Mouse (Mus musculus) hindbrain, embryonic 16.5 days (tissue): ENCODE results near the gene Gm9999. TPM values are rescaled to one million over a fixed set of nuclear protein-coding genes. Genes with fewer than 3 reads are reported as not detected.

Source experiments
- ATAC-seq: fragments of 200-750 bp; cut with Nextera tagmentation; 2 replicates; pipeline ENCODE4 v1.8.0; 2017; ENCODE audit warnings: moderate TSS enrichment, moderate library complexity
- H3K27ac ChIP-seq: fragments of 300-500 bp; sonication (generic); 2 replicates; pipeline ENCODE4 v1.5.1; 2014; ENCODE audit warnings: low read depth, mild to moderate bottlenecking, control low read depth, low read length, moderate library complexity
- H3K27me3 ChIP-seq: fragments of 300-500 bp; sonication (generic); replicated peaks from 2 replicates; pipeline ENCODE4 v1.6.1; 2014; ENCODE audit warnings: low read length; ENCODE audit not compliant: control insufficient read depth, insufficient read depth
- H3K36me3 ChIP-seq: fragments of 300-500 bp; sonication (generic); 2 replicates; pipeline ENCODE4 v1.6.1; 2014; ENCODE audit warnings: mild to moderate bottlenecking, low read length, moderate library complexity, mixed read lengths; ENCODE audit not compliant: control insufficient read depth, insufficient read depth
- H3K4me1 ChIP-seq: fragments of 300-500 bp; sonication (generic); 2 replicates; pipeline ENCODE4 v1.6.1; 2014; ENCODE audit warnings: low read depth, low read length; ENCODE audit not compliant: control insufficient read depth, insufficient read depth
- H3K4me2 ChIP-seq: fragments of 300-500 bp; sonication (generic); 2 replicates; pipeline ENCODE4 v1.6.1; 2014; ENCODE audit warnings: mild to moderate bottlenecking, low read length, control low read depth, moderate library complexity
- H3K4me3 ChIP-seq: fragments of 300-500 bp; sonication (generic); 2 replicates; pipeline ENCODE4 v1.5.1; 2014; ENCODE audit warnings: mild to moderate bottlenecking, low read length, control low read depth, moderate library complexity
- H3K9ac ChIP-seq: fragments of 300-500 bp; sonication (generic); 2 replicates; pipeline ENCODE4 v1.6.1; 2014; ENCODE audit warnings: low read depth, mild to moderate bottlenecking, control low read depth, low read length, moderate library complexity
- H3K9me3 ChIP-seq: fragments of 300-500 bp; sonication (generic); 2 replicates; pipeline ENCODE4 v1.6.1; 2014; ENCODE audit warnings: mild to moderate bottlenecking, low read length, moderate library complexity; ENCODE audit not compliant: control insufficient read depth
- WGBS: fragments of 180-500 bp; shearing (Covaris S2); extraction: QIAGEN DNeasy Blood & Tissue Kit; methylation state at CpG from one replicate; pipeline ENCODE4 v1.1.7; 2014; 5-methylcytosine and 5-hydroxymethylcytosine counted together
- polyA plus RNA-seq: library from polyadenylated mRNA; unstranded; fragments of >200 nt; fragmentation: Nextera tagmentation; extraction: Ambion mirVana; gene quantifications from 2 replicates; pipeline ENCODE4 v1.2.1, GENCODE M21; 2015

Gene Gm9999
- polyA plus RNA-seq, 1 experiment from 2014 or later, result not detected

GRCm38 (mm10) chr7:46997008-46997407 lies 13.6 kb downstream of the Gm9999 start:
- no peak for ATAC-seq
- no peak overlapping the region for H3K9ac ChIP-seq
- H3K27ac ChIP-seq, result no peak overlapping the region
- no peaks in the 10 kb centered on the region for H3K27me3 ChIP-seq
- 93% methylated on average over 4 of the region's 4 CpGs for WGBS
- H3K9me3 ChIP-seq, result no peaks in the 10 kb centered on the region
- peaks cover 33% of the 10 kb centered on the region for H3K36me3 ChIP-seq
- no peak overlapping the region for H3K4me2 ChIP-seq
- H3K4me3 ChIP-seq, result no peak overlapping the region
- no peaks in the 10 kb centered on the region; the same call in none of the 2 replicates for H3K4me1 ChIP-seq

- Histone ChIP-seq H3K4me1 (peaks cover 3% of the 10 kb centered on the region), H3K9ac (no peak overlapping the region), H3K9me3 (no peaks in the 10 kb centered on the region), H3K27me3 (no peaks in the 10 kb centered on the region), H3K27ac (no peak overlapping the region), H3K4me3 (no peak overlapping the region), H3K36me3 (peaks cover 30% of the 10 kb centered on the region), H3K4me2 (no peak overlapping the region)
- ATAC-seq, result peak; percentile 48; the same call in 1 of the 2 replicates
- 75% methylated on average over 21 of the region's 21 CpGs for WGBS
Observed at GRCm38 (mm10) chr7:46997644-46998395, 14.4 kb downstream of the Gm9999 start.

- peaks cover 6% of the 10 kb centered on the region for H3K4me1 ChIP-seq
- H3K9ac ChIP-seq, result no peak overlapping the region
- ATAC-seq, result no peak
- peaks cover 26% of the 10 kb centered on the region for H3K36me3 ChIP-seq
- no peak overlapping the region for H3K4me3 ChIP-seq
- H3K27ac ChIP-seq, result no peak overlapping the region
- 87% methylated on average over 2 of the region's 2 CpGs for WGBS
- no peaks in the 10 kb centered on the region for H3K9me3 ChIP-seq
- H3K4me2 ChIP-seq, result no peak overlapping the region
- no peaks in the 10 kb centered on the region for H3K27me3 ChIP-seq
Observed at GRCm38 (mm10) chr7:46998942-46999341, 15.6 kb downstream of the Gm9999 start.

GRCm38 (mm10) chr7:46999983-47000643 lies 16.7 kb downstream of the Gm9999 start:
- peaks cover 18% of the 10 kb centered on the region for H3K36me3 ChIP-seq
- H3K4me2 ChIP-seq, result no peak overlapping the region
- H3K27me3 ChIP-seq, result no peaks in the 10 kb centered on the region
- no peak overlapping the region for H3K4me3 ChIP-seq
- no peak overlapping the region for H3K27ac ChIP-seq
- H3K9me3 ChIP-seq, result no peaks in the 10 kb centered on the region
- peaks cover 6% of the 10 kb centered on the region for H3K4me1 ChIP-seq
- no peak for ATAC-seq
- 83% methylated on average over 8 of the region's 8 CpGs for WGBS
- H3K9ac ChIP-seq, result no peak overlapping the region

GRCm38 (mm10) chr7:47000644-47000983 lies 17.2 kb downstream of the Gm9999 start:
- Histone ChIP-seq H3K36me3 (peaks cover 18% of the 10 kb centered on the region), H3K9me3 (no peaks in the 10 kb centered on the region), H3K27ac (no peak overlapping the region), H3K4me2 (no peak overlapping the region), H3K4me3 (no peak overlapping the region), H3K9ac (no peak overlapping the region), H3K4me1 (peaks cover 11% of the 10 kb centered on the region), H3K27me3 (no peaks in the 10 kb centered on the region)
- 20% methylated on average over 3 of the region's 3 CpGs for WGBS
- ATAC-seq, result peak; percentile 81

- H3K4me3 ChIP-seq, result no peak overlapping the region
- peaks cover 18% of the 10 kb centered on the region for H3K36me3 ChIP-seq
- H3K27ac ChIP-seq, result no peak overlapping the region
- ATAC-seq, result no peak
- H3K9ac ChIP-seq, result no peak overlapping the region
- H3K9me3 ChIP-seq, result no peaks in the 10 kb centered on the region
- H3K4me1 ChIP-seq, result peaks cover 13% of the 10 kb centered on the region
- no peaks in the 10 kb centered on the region for H3K27me3 ChIP-seq
- 75% methylated on average over 5 of the region's 5 CpGs for WGBS
- H3K4me2 ChIP-seq, result no peak overlapping the region
Observed at GRCm38 (mm10) chr7:47001125-47001899, 17.9 kb downstream of the Gm9999 start.

- peaks cover 18% of the 10 kb centered on the region for H3K36me3 ChIP-seq
- no peak overlapping the region for H3K9ac ChIP-seq
- 59% methylated on average over 4 of the region's 4 CpGs for WGBS
- no peak overlapping the region for H3K27ac ChIP-seq
- H3K27me3 ChIP-seq, result no peaks in the 10 kb centered on the region
- no peak for ATAC-seq
- peaks cover 19% of the 10 kb centered on the region for H3K4me1 ChIP-seq
- H3K9me3 ChIP-seq, result no peaks in the 10 kb centered on the region
- no peak overlapping the region for H3K4me2 ChIP-seq
- no peak overlapping the region for H3K4me3 ChIP-seq
Observed at GRCm38 (mm10) chr7:47001900-47002275, 18.5 kb downstream of the Gm9999 start.

GRCm38 (mm10) chr7:47003411-47004115 lies 20.2 kb downstream of the Gm9999 start:
- Histone ChIP-seq H3K4me3 (no peak overlapping the region), H3K4me1 (peaks cover 24% of the 10 kb centered on the region), H3K4me2 (no peak overlapping the region), H3K27me3 (no peaks in the 10 kb centered on the region), H3K9me3 (no peaks in the 10 kb centered on the region), H3K9ac (no peak overlapping the region), H3K27ac (0 out of 2 replicates have a peak overlapping the region, but pooled peaks have one; percentile 18), H3K36me3 (peaks cover 3% of the 10 kb centered on the region)
- ATAC-seq, result no peak
- 19% methylated on average over 3 of the region's 3 CpGs for WGBS
